Mouse (Mus musculus) MEL (cell line): ENCODE data around the gene Ncaph2. TPM values are rescaled to one million over a fixed set of nuclear protein-coding genes. Genes with fewer than 3 reads are reported as not detected.

ENCODE experiments used
- DNase-seq: peaks from one replicate; pipeline ENCODE4 v3.0.0; 2011; ENCODE audit warnings: low read depth, low spot score
- H3K27ac ChIP-seq: 2 replicates; pipeline ENCODE4 v1.5.1; 2012; ENCODE audit warnings: low read depth, mild to moderate bottlenecking, control low read depth, low read length, moderate library complexity; ENCODE audit not compliant: control insufficient read depth
- H3K27me3 ChIP-seq, 2 experiments: fragments of 150-350 bp in 1 of 2; sonication (generic) in 1 of 2; 2 replicates each; pipeline ENCODE4 v1.6.1; 2012; ENCODE audit warnings: low read length in 2 of 2, mild to moderate bottlenecking in 2 of 2, improper control_type of control experiment in 1 of 2, moderate library complexity in 1 of 2; ENCODE audit not compliant: insufficient read depth in 2 of 2, control insufficient read depth in 1 of 2
- H3K36me3 ChIP-seq, 2 experiments: 2 replicates each; pipeline ENCODE4 v1.6.1; 2012 to 2014; ENCODE audit warnings: low read length in 2 of 2, improper control_type of control experiment in 1 of 2, inconsistent platforms in 1 of 2, mild to moderate bottlenecking in 1 of 2; ENCODE audit not compliant: insufficient read depth in 2 of 2, control insufficient read depth in 1 of 2
- H3K4me1 ChIP-seq, 2 experiments: fragments of 150-350 bp in 1 of 2; sonication (generic) in 1 of 2; 2 replicates each; pipeline ENCODE4 v1.6.1; 2012; ENCODE audit warnings: low read length in 2 of 2, improper control_type of control experiment in 1 of 2, mild to moderate bottlenecking in 1 of 2; ENCODE audit not compliant: insufficient read depth in 2 of 2, control insufficient read depth in 1 of 2
- H3K4me3 ChIP-seq, 2 experiments: fragments of 150-350 bp in 1 of 2; sonication (generic) in 1 of 2; 2 replicates each; pipeline ENCODE4 v1.5.1; 2012; ENCODE audit warnings: low read depth in 2 of 2, low read length in 2 of 2, mild to moderate bottlenecking in 2 of 2, moderate library complexity in 2 of 2, control low read depth in 1 of 2, improper control_type of control experiment in 1 of 2; ENCODE audit not compliant: control insufficient read depth in 1 of 2, insufficient read depth in 1 of 2
- H3K79me2 ChIP-seq: 2 replicates; pipeline ENCODE4 v1.6.1; 2012; ENCODE audit warnings: mild to moderate bottlenecking, low read length, moderate library complexity; ENCODE audit not compliant: control insufficient read depth, poor library complexity, insufficient read depth
- H3K9ac ChIP-seq: 2 replicates; pipeline ENCODE4 v1.6.1; 2012; ENCODE audit warnings: low read depth, mild to moderate bottlenecking, control low read depth, low read length, moderate library complexity; ENCODE audit not compliant: control insufficient read depth, poor library complexity, severe bottlenecking
- H3K9me3 ChIP-seq: fragments of 150-350 bp; sonication (generic); replicated peaks from 2 replicates; pipeline ENCODE4 v1.6.1; 2012; ENCODE audit warnings: mild to moderate bottlenecking, low read length, improper control_type of control experiment, moderate library complexity; ENCODE audit not compliant: insufficient read depth
- BHLHE40 ChIP-seq: IDR thresholded peaks from 2 replicates; pipeline ENCODE4 v1.6.1; 2012; ENCODE audit warnings: low read depth, mild to moderate bottlenecking, inconsistent platforms, low read length, improper control_type of control experiment, borderline replicate concordance
- CHD1 ChIP-seq: IDR thresholded peaks from 2 replicates; pipeline ENCODE4 v1.6.1; 2012; ENCODE audit warnings: low read depth, mild to moderate bottlenecking, inconsistent platforms, low read length, improper control_type of control experiment
- CTCF ChIP-seq, 3 experiments: IDR thresholded peaks in 2 of 3; conservative IDR thresholded peaks in 1 of 3; 2 replicates each; pipeline ENCODE4 v1.5.1; 2011 to 2012; ENCODE audit warnings: low read length in 3 of 3, low read depth in 2 of 3, mild to moderate bottlenecking in 2 of 3, improper control_type of control experiment in 1 of 3, inconsistent platforms in 1 of 3, mixed read lengths in 1 of 3, moderate library complexity in 1 of 3; ENCODE audit not compliant: control insufficient read depth in 1 of 3, insufficient read depth in 1 of 3, poor library complexity in 1 of 3, severe bottlenecking in 1 of 3
- E2F4 ChIP-seq: IDR thresholded peaks from 2 replicates; pipeline ENCODE4 v1.6.1; 2011; ENCODE audit warnings: low read depth, low read length, improper control_type of control experiment, borderline replicate concordance
- ELF1 ChIP-seq: IDR thresholded peaks from 2 replicates; pipeline ENCODE4 v1.6.1; 2014; ENCODE audit warnings: low read depth, mild to moderate bottlenecking, inconsistent platforms, low read length, improper control_type of control experiment, moderate library complexity
- EP300 ChIP-seq, 2 experiments: IDR thresholded peaks; 2 replicates each; pipeline ENCODE4 v1.6.1; 2011; ENCODE audit warnings: improper control_type of control experiment in 2 of 2, low read length in 2 of 2, low read depth in 1 of 2, mild to moderate bottlenecking in 1 of 2
- ETS1 ChIP-seq: IDR thresholded peaks from 2 replicates; pipeline ENCODE4 v1.6.1; 2012; ENCODE audit warnings: low read depth, mild to moderate bottlenecking, inconsistent platforms, low read length, improper control_type of control experiment, moderate library complexity
- GABPA ChIP-seq: IDR thresholded peaks from 2 replicates; pipeline ENCODE4 v1.6.1; 2012; ENCODE audit warnings: low read depth, mild to moderate bottlenecking, inconsistent platforms, low read length, improper control_type of control experiment, moderate library complexity
- GATA1 ChIP-seq: IDR thresholded peaks from 2 replicates; pipeline ENCODE4 v1.6.1; 2011; ENCODE audit warnings: low read depth, low read length, improper control_type of control experiment
- HCFC1 ChIP-seq: IDR thresholded peaks from 2 replicates; pipeline ENCODE4 v1.6.1; 2012; ENCODE audit warnings: low read depth, mild to moderate bottlenecking, inconsistent platforms, low read length, improper control_type of control experiment, moderate library complexity
- JUND ChIP-seq: IDR thresholded peaks from 2 replicates; pipeline ENCODE4 v1.6.1; 2011; ENCODE audit warnings: low read depth, mild to moderate bottlenecking, improper control_type of control experiment, low read length
- KAT2A ChIP-seq: conservative IDR thresholded peaks from 2 replicates; pipeline ENCODE4 v1.6.1; 2012; ENCODE audit warnings: low read depth, low read length, improper control_type of control experiment, inconsistent platforms
- MAFK ChIP-seq: IDR thresholded peaks from 2 replicates; pipeline ENCODE4 v1.6.1; 2011; ENCODE audit warnings: low read depth, mild to moderate bottlenecking, low read length, improper control_type of control experiment, borderline replicate concordance
- MAZ ChIP-seq: IDR thresholded peaks from 2 replicates; pipeline ENCODE4 v1.6.1; 2012; ENCODE audit warnings: low read depth, mild to moderate bottlenecking, inconsistent platforms, low read length, improper control_type of control experiment
- MEF2A ChIP-seq: IDR thresholded peaks from 2 replicates; pipeline ENCODE4 v1.6.1; 2014; ENCODE audit warnings: low read depth, mild to moderate bottlenecking, inconsistent platforms, low read length, improper control_type of control experiment; ENCODE audit not compliant: poor library complexity, insufficient replicate concordance, severe bottlenecking; ENCODE audit errors: extremely low read depth
- NRF1 ChIP-seq: IDR thresholded peaks from 2 replicates; pipeline ENCODE4 v1.6.1; 2014; ENCODE audit warnings: low read depth, mild to moderate bottlenecking, inconsistent platforms, low read length, improper control_type of control experiment, moderate library complexity; ENCODE audit not compliant: poor library complexity, insufficient read depth, severe bottlenecking
- POLR2AphosphoS2 ChIP-seq: IDR thresholded peaks from 2 replicates; pipeline ENCODE4 v1.6.1; 2011; ENCODE audit warnings: low read length, improper control_type of control experiment
- POLR2AphosphoS5 ChIP-seq: IDR thresholded peaks from 2 replicates; pipeline ENCODE4 v1.6.1; 2012; ENCODE audit warnings: low read depth, borderline replicate concordance, mild to moderate bottlenecking, inconsistent platforms, low read length, moderate library complexity, mixed read lengths
- RAD21 ChIP-seq: IDR thresholded peaks from 2 replicates; pipeline ENCODE4 v1.6.1; 2011; ENCODE audit warnings: mild to moderate bottlenecking, low read depth, low read length, improper control_type of control experiment
- RCOR1 ChIP-seq: IDR thresholded peaks from 2 replicates; pipeline ENCODE4 v1.6.1; 2012; ENCODE audit warnings: low read depth, mild to moderate bottlenecking, inconsistent platforms, low read length, improper control_type of control experiment
- TAL1 ChIP-seq: IDR thresholded peaks from 2 replicates; pipeline ENCODE4 v1.6.1; 2012; ENCODE audit warnings: mild to moderate bottlenecking, inconsistent platforms, low read length, moderate library complexity, mixed read lengths
- TBP ChIP-seq: IDR thresholded peaks from 2 replicates; pipeline ENCODE4 v1.8.0; 2011; ENCODE audit warnings: low read depth, low read length, improper control_type of control experiment
- TCF12 ChIP-seq: IDR thresholded peaks from 2 replicates; pipeline ENCODE4 v1.6.1; 2014; ENCODE audit warnings: low read depth, mild to moderate bottlenecking, inconsistent platforms, low read length, improper control_type of control experiment, moderate library complexity
- UBTF ChIP-seq: IDR thresholded peaks from 2 replicates; pipeline ENCODE4 v1.6.1; 2012; ENCODE audit warnings: low read depth, mild to moderate bottlenecking, inconsistent platforms, low read length, improper control_type of control experiment, moderate library complexity, borderline replicate concordance; ENCODE audit not compliant: insufficient read depth
- USF2 ChIP-seq, 2 experiments: IDR thresholded peaks; 2 replicates each; pipeline ENCODE4 v1.6.1; 2011 to 2012; ENCODE audit warnings: improper control_type of control experiment in 2 of 2, low read length in 2 of 2, borderline replicate concordance in 1 of 2, inconsistent platforms in 1 of 2, low read depth in 1 of 2, mild to moderate bottlenecking in 1 of 2; ENCODE audit not compliant: insufficient read depth in 1 of 2
- ZC3H11A ChIP-seq: IDR thresholded peaks from 2 replicates; pipeline ENCODE4 v1.6.1; 2012; ENCODE audit warnings: low read depth, mild to moderate bottlenecking, inconsistent platforms, low read length, improper control_type of control experiment
- ZKSCAN1 ChIP-seq: IDR thresholded peaks from 2 replicates; pipeline ENCODE4 v1.6.1; 2012; ENCODE audit warnings: low read depth, mild to moderate bottlenecking, inconsistent platforms, low read length, improper control_type of control experiment, moderate library complexity
- polyA plus RNA-seq, 2 experiments: library from polyadenylated mRNA; stranded (reverse) in 1 of 2; unstranded in 1 of 2; fragments of >175 nt in 1 of 2; fragments of >200 nt in 1 of 2; gene quantifications; 2 replicates each; pipeline versions ENCODE4 v1.2.1 to v1.2.4; 2012; ENCODE audit warnings: low replicate concordance in 2 of 2, low read depth in 1 of 2; ENCODE audit not compliant: insufficient read length in 2 of 2, insufficient read depth in 1 of 2, missing spikeins in 1 of 2
- total RNA-seq: library from RNA; depleted of rRNA; stranded (reverse); fragments of 300-350 nt; gene quantifications from 2 replicates; pipeline ENCODE4 v1.2.3, GENCODE M21; 2012

Ncaph2 gene
- total and polyA plus RNA-seq, 3 experiments: 137 to 165 (median 160) TPM

DNA sequence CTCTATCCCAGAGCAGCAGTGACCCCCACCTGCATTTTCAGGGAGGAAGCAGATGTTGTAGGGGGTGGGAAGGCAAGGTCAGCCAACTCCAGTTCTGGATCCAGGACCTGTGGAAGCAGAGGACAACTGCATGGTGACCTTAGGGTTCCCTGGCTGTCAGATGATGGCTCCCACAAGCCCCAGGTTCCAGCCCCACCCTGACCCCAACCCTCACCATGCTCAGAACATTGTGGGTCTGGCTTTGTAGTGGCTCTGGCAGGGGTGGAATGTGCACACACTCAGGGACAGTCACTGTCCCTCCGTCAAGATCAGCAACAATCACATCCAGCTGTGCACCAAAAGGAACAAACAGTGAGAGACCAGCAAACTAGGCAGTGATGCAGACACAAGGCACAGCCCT lies 49.6 kb upstream of the Ncaph2 start:
- TF ChIP-seq ZC3H11A (no peak), MAFK (no peak), TCF12 (no peak), BHLHE40 (no peak), JUND (no peak), POLR2AphosphoS5 (no peak), RCOR1 (no peak), TBP (no peak), USF2 (IDR thresholded peaks at IDR 0.05; ENCODE audit: borderline replicate concordance in 1 of 2, insufficient read depth in 1 of 2, low read depth in 1 of 2, low read length in 2 of 2) (no peak), GABPA (no peak), KAT2A (no peak), ETS1 (no peak), NRF1 (no peak), MEF2A (no peak), POLR2AphosphoS2 (no peak), HCFC1 (no peak), GATA1 (no peak)
- Histone ChIP-seq H3K9ac (no peak overlapping the region), H3K4me1 (peaks cover 13 to 24% of the 10 kb centered on the region in 2 experiments), H3K36me3 (peaks cover 2 to 21% of the 10 kb centered on the region in 2 experiments), H3K9me3 (no peaks in the 10 kb centered on the region), H3K27me3 (no peaks in the 10 kb centered on the region), H3K27ac (no peak overlapping the region), H3K4me3 (no peak overlapping the region), H3K79me2 (peaks cover 31% of the 10 kb centered on the region)
- DNase-seq: no peak

DNA sequence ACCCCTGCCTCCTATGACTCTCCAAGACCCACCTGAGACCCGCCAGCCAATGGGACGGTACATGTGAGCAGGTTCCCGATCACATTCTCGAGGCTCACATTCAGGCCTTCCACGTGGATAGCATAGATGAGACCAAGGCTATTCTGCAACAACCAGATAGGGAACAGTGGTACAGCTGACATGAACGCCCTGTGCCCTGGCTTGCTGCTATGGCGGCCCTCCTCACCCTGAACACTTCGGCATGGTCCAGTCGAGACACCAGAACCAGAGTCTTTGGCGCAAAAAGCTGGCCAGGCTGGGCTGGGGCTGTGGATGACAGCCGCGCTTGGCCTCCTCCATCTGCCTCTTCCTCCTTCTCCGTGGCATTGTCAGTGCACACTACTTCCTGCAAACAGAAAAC lies 48.1 kb upstream of the Ncaph2 start:
- H3K9me3 ChIP-seq: no peaks in the 10 kb centered on the region
- peaks cover 46% of the 10 kb centered on the region for H3K79me2 ChIP-seq
- H3K36me3 ChIP-seq: peaks cover 2 to 23% of the 10 kb centered on the region in 2 experiments
- no peaks in the 10 kb centered on the region for H3K27me3 ChIP-seq
- no peak overlapping the region for H3K4me3 ChIP-seq
- no peak for TF ChIP-seq UBTF
- no peak for TF ChIP-seq CTCF (IDR thresholded peaks at IDR 0.05 in 2 of 3, conservative IDR thresholded peaks at IDR 0.05 in 1 of 3; ENCODE audit: control insufficient read depth in 1 of 3, insufficient read depth in 1 of 3, low read depth in 2 of 3, low read length in 3 of 3, poor library complexity in 1 of 3, severe bottlenecking in 1 of 3)
- no peak for TF ChIP-seq TBP
- TF ChIP-seq NRF1: no peak
- TF ChIP-seq ZKSCAN1: no peak
- no peak for TF ChIP-seq CHD1
- no peak for TF ChIP-seq ELF1
- TF ChIP-seq RAD21: no peak
- no peak for TF ChIP-seq EP300 (IDR thresholded peaks at IDR 0.05; ENCODE audit: low read depth in 1 of 2, low read length in 2 of 2)
- no peak for TF ChIP-seq GABPA
- no peak for TF ChIP-seq MAZ
- no peak for TF ChIP-seq TAL1
- no peak for TF ChIP-seq E2F4
- no peak for TF ChIP-seq GATA1
- H3K9ac ChIP-seq: no peak overlapping the region
- H3K27ac ChIP-seq: no peak overlapping the region
- peaks cover 13 to 26% of the 10 kb centered on the region in 2 experiments for H3K4me1 ChIP-seq
- no peak for DNase-seq
